Mouse (Mus musculus) ES-E14 (cell line): ENCODE measurements around the gene Fance. TPM values are rescaled to one million over a fixed set of nuclear protein-coding genes. Genes with fewer than 3 reads are reported as not detected.
"Not testable (repeated sequence)": the region's sequence is repeated elsewhere in the genome, so short reads cannot be mapped to it uniquely, and the experiment has no call there.

ENCODE experiments used
- DNase-seq: peaks from one replicate; pipeline ENCODE4 v3.0.0-alpha.2; 2013; ENCODE audit warnings: low read depth, low spot score
- H3K27ac ChIP-seq: 2 replicates; pipeline ENCODE4 v1.5.1; 2012; ENCODE audit warnings: low read depth, mild to moderate bottlenecking, low read length, moderate library complexity, mixed read lengths; ENCODE audit not compliant: poor library complexity, insufficient read depth, severe bottlenecking
- H3K36me3 ChIP-seq: 2 replicates; pipeline ENCODE4 v1.6.1; 2012; ENCODE audit warnings: mild to moderate bottlenecking, low read length, moderate library complexity, mixed read lengths; ENCODE audit not compliant: control insufficient read depth, poor library complexity, insufficient read depth, severe bottlenecking
- H3K4me1 ChIP-seq, 2 experiments: fragments of 150-350 bp in 1 of 2; sonication (generic) in 1 of 2; 2 replicates each; pipeline ENCODE4 v1.6.1; 2012; ENCODE audit warnings: low read length in 2 of 2, mild to moderate bottlenecking in 1 of 2, mixed read lengths in 1 of 2; ENCODE audit not compliant: control insufficient read depth in 2 of 2, insufficient read depth in 2 of 2, poor library complexity in 1 of 2
- H3K4me3 ChIP-seq, 2 experiments: fragments of 150-350 bp in 1 of 2; sonication (generic) in 1 of 2; 2 replicates each; pipeline ENCODE4 v1.5.1; 2012; ENCODE audit warnings: low read length in 2 of 2, low read depth in 1 of 2, mild to moderate bottlenecking in 1 of 2, mixed read lengths in 1 of 2; ENCODE audit not compliant: insufficient read depth in 1 of 2, poor library complexity in 1 of 2, severe bottlenecking in 1 of 2
- H3K9ac ChIP-seq: 2 replicates; pipeline ENCODE4 v1.6.1; 2012; ENCODE audit warnings: low read depth, mild to moderate bottlenecking, low read length, mixed read lengths; ENCODE audit not compliant: poor library complexity, insufficient read depth, severe bottlenecking
- H3K9me3 ChIP-seq: fragments of 150-350 bp; sonication (generic); 2 replicates; pipeline ENCODE4 v1.6.1; 2012; ENCODE audit warnings: low read depth, mild to moderate bottlenecking, low read length; ENCODE audit not compliant: control insufficient read depth, insufficient read depth
- CHD2 ChIP-seq: IDR thresholded peaks from 2 replicates; pipeline ENCODE4 v1.6.1; 2014; ENCODE audit warnings: mild to moderate bottlenecking, low read depth, low read length, inconsistent platforms
- HCFC1 ChIP-seq: IDR thresholded peaks from 2 replicates; pipeline ENCODE4 v1.6.1; 2012; ENCODE audit warnings: low read length, inconsistent platforms, borderline replicate concordance; ENCODE audit not compliant: insufficient read depth
- MAFK ChIP-seq: IDR thresholded peaks from 2 replicates; pipeline ENCODE4 v1.6.1; 2014; ENCODE audit warnings: mild to moderate bottlenecking, low read depth, low read length, inconsistent platforms; ENCODE audit not compliant: insufficient read depth
- ZC3H11A ChIP-seq: IDR thresholded peaks from 2 replicates; pipeline ENCODE4 v1.6.1; 2012; ENCODE audit warnings: low read depth, mild to moderate bottlenecking, inconsistent platforms, low read length, borderline replicate concordance
- ZNF384 ChIP-seq: IDR thresholded peaks from 2 replicates; pipeline ENCODE4 v1.6.1; 2012; ENCODE audit warnings: low read depth, low read length, inconsistent platforms
- in situ Hi-C, 2 experiments: fragments of 600-800 bp; cut with MboI; formaldehyde crosslinking; loops; one replicate each; pipeline ENCODE4 v1.15.1; 2025; ENCODE audit warnings: low sequenced_read_pairs in 2 of 2, inconsistent platforms in 1 of 2; ENCODE audit not compliant: unreplicated experiment in 2 of 2
- total RNA-seq: library from RNA; depleted of rRNA; stranded (reverse); fragments of 300-350 nt; gene quantifications from 2 replicates; pipeline ENCODE4 v1.2.3, GENCODE M21; 2012

Fance gene
- total RNA-seq, 1 experiment = 25.9 TPM

DNA sequence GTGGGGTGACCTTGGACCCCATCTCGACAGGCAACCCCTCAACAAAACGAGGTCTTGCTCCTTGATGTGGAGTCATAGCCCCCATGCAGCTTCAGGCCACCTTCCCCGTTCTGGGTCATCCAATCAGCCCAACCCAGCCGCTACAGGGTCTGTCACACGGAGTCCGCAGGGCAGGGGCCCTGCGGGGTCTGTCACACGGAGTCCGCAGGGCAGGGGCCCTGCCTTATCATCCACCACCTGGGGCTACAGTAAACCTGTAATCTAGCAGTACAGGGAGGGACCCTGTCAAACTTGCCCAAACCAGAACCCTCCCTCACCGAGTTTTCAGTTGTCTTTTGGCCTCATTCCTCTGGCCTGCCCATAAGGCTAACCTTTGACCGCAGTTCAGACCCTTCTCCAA, 38.7 kb downstream of the Fance start:
- Histone ChIP-seq H3K4me1 (peaks cover 2 to 31% of the 10 kb centered on the region in 2 experiments; a peak in 2 of 4 replicates), H3K36me3 (no peaks in the 10 kb centered on the region), H3K9ac (no peak overlapping the region), H3K27ac (no peak overlapping the region), H3K4me3 (peak overlapping the region; percentile 13 to 93; a peak in 2 of 4 replicates), H3K9me3 (no peaks in the 10 kb centered on the region)
- TF ChIP-seq ZC3H11A (no peak), CHD2 (no peak), ZNF384 (no peak), MAFK (no peak), HCFC1 (no peak)
- in situ Hi-C loops = no loop called here
- DNase-seq = no peak

- Histone ChIP-seq H3K4me3 (no peak overlapping the region), H3K36me3 (no peaks in the 10 kb centered on the region), H3K4me1 (peaks cover 2 to 14% of the 10 kb centered on the region in 2 experiments; a peak in 2 of 4 replicates), H3K27ac (no peak overlapping the region), H3K9ac (no peak overlapping the region), H3K9me3 (no peaks in the 10 kb centered on the region)
- no peak for DNase-seq
- in situ Hi-C loops = no loop called here
- TF ChIP-seq ZNF384 = no peak
These were observed 42.6 kb downstream of the Fance start for GRCm38 (mm10) chr17:28355871-28356270.

GRCm38 (mm10) chr17:28358576-28359261, 45.4 kb downstream of the Fance start:
- H3K36me3 ChIP-seq, H3K9ac ChIP-seq, H3K27ac ChIP-seq, H3K9me3 ChIP-seq, in situ Hi-C loops, DNase-seq: not testable (repeated sequence)
- H3K4me1 ChIP-seq = peaks cover 0 to 14% of the 10 kb centered on the region in 2 experiments; a peak in 3 of 4 replicates
- H3K4me3 ChIP-seq = peak overlapping the region; percentile 36 to 55; a peak in 2 of 4 replicates

- TF ChIP-seq HCFC1 = no peak
- TF ChIP-seq ZC3H11A = no peak
- TF ChIP-seq CHD2 = no peak
- no peak for TF ChIP-seq MAFK
- TF ChIP-seq ZNF384 = no peak
- in situ Hi-C loops = no loop called here
- no peak overlapping the region for H3K27ac ChIP-seq
- H3K9ac ChIP-seq = no peak overlapping the region
- H3K9me3 ChIP-seq = no peaks in the 10 kb centered on the region
- H3K36me3 ChIP-seq = no peaks in the 10 kb centered on the region
- H3K4me1 ChIP-seq = peaks cover 0 to 23% of the 10 kb centered on the region in 2 experiments; a peak in 3 of 4 replicates
- DNase-seq = no peak
- H3K4me3 ChIP-seq = no peak overlapping the region
These were observed 47.4 kb downstream of the Fance start for GRCm38 (mm10) chr17:28360531-28361277.
